Mouse (Mus musculus) adrenal gland, postnatal 4 days (tissue): ENCODE data around the gene Ssh2. TPM values are rescaled to one million over a fixed set of nuclear protein-coding genes. Genes with fewer than 3 reads are reported as not detected.

Source experiments
- DNase-seq, 2 experiments: peaks; one replicate each; pipeline ENCODE4 v3.0.0; 2021 to 2022; ENCODE audit warnings: low spot score in 2 of 2, mixed read lengths in 2 of 2
- long read RNA-seq, 2 experiments: library from polyadenylated mRNA; stranded (forward); transcript quantifications; one replicate each; pipeline ENCODE4 v2.0.0; 2021
- total RNA-seq, 2 experiments: library from RNA; stranded (reverse); gene quantifications; 2 replicates each; pipeline ENCODE4 v1.2.3; 2021

The Ssh2 gene
- 10 to 100 TPM; 21.8 to 22.1 TPM for total RNA-seq
- long read RNA-seq, experiment 1, partial matches to known transcripts = 1 of 6 reads
- long read RNA-seq, experiment 1, other reads (novel, unspliced or antisense) = 5 of 6 reads
- long read RNA-seq, experiment 2, partial matches to known transcripts = 1 of 4 reads
- long read RNA-seq, experiment 2, other reads (novel, unspliced or antisense) = 3 of 4 reads

DNA sequence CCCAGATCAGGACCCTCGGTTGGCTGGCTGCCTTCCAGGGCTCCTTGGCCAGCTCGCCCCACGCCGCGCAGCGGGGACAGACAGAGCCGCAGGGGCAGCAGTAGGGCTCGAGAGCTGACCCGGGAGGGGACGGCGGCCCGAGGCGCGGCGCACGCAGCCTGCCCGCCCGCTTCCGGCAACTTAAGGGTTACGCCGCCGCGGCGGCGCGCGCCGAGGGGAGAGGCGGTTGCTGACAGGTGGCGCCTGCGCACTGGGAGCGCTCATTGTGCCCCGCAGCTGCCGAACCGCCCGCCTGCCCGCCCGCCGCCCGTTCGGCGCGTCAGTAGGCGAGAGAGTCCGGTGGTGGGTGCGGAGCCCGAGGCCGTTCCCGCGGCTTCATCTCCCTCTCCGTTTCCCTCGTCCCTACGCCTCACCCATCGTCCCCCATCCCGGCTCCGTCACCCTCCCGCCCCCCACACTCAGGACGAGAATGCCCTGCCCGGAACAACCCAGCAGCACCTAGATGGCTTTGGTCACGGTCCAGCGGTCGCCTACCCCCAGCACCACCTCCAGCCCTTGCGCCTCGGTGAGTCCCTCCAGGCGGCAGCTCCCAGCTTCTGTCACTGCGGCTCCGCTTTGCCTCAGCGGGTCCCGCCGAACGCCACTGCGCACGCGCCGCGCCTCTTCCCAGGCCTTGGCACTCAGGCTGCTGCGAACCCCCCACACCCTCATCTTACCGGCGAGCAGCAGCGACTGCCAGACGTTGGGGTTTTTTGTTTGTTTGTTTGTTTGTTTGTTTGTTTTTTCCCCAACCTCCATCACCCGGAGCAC, at the start of gene Ssh2:
Ssh2 (plus strand) TSS at position 337 of the 810 bp plus-strand sequence.
- peak; percentile 43 to 65 for DNase-seq

DNA sequence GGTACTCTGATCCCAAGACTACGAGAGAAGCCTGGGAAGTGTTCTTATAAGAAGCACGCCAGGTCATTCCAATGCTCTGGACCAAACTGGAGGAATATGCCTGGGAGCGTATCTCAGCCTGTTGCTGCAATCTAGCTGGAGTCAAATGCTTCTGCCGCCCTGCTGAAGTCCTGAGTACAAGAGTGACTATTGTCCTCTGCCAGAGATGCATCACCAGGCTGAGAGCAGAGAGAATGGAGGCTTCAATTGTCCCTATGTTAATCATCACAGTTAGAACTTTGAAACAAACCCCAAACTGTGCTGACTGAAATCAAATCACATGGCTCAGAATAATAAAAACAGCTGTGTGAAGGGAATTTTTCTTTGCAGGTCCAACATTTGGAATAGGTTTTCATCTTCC, 42.4 kb upstream of the Ssh2 start:
- DNase-seq = no peak

DNA sequence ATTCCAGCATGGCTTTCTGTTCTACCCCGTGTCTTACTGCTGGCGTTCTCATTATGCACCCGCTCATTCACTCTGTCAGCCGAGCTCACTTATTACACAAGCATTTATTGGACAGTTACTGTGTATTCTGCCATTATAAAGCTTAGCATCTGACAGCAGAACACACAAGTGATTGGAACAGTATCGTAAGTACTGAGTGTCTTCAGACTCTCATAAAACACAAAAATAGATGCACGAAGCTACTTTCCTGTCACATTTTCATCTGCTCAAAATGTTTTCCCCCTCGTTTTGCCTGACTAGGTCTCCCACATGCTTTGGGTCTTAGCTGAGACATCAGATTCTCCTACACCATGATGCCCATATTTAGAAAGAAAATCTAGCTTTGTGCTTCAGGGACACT, 41.6 kb upstream of the Ssh2 start:
- DNase-seq = no peak

DNA sequence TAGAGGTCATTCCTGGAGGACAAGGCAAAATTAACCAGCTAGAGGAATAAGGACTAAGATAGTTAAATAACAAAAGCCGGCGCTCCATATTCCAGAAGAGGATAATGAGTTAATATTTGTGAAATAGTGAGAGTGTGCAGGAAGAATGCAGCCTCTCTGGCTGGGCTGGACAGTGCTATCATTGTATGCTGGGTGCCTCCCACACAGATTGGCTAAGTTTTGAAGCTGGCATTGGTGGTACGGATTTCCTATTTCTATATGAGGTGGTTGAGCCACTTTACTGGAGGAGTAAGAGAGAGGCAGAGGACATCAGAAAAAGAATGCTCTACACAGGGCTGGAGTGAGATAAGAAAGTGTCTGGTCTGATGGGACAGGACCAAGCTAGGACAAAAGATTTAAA, 36.3 kb upstream of the Ssh2 start:
- DNase-seq = no peak

DNA sequence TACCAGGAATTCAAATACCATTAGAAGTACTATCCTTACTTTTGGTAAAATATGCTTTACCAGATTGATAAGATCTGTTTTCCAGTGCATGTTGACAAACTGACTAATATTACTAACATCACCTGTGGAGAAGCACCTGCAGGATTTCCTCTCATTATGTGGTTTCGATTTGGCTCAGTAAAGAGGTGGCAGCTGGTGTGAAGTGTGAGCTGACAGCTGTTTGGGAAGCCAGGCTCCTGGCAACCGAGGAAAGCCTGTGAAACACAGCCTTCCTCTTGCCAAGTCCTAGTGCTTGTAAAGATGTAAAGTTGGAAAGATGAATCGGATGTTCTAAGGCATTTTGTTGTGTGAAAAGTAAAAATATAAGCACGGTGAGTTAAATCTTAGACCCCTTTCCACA, 35.2 kb upstream of the Ssh2 start:
- no peak for DNase-seq

DNA sequence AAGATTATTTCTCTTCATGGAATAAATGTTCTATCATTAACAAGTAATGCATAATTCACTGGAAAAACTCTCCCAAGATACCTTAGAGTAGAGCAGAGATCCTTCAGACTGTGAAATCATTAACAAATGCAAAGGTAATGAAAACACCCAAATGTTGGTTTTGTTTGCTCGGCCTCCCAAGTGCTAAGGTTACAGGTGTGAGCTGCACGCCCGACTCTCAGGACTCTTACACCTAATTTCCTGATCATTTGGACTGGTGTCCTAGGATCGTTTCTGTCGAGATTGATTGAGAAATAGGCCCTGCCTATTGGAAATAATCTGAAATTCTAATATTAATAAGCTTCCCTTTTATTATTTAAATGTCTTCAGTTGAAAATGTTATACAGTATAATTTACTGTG, 34.6 kb upstream of the Ssh2 start:
- no peak for DNase-seq

DNA sequence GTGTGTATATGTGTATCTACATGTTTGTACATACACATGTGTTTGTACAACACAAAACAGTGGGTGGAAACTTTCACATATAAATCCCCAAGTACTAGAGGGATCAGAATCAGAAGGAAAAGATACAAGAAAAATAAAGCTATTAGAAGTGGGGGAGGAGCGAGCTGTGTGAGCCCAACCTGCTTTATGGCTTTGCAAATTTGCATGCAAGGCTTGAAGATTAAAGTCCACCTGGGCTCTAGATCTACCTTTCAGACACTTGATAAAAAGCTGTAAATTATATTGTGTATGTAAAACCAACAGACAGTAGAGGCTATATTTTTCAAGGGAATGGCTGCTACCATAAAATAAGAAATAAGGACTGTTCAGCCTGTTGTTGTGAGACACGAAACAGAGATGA, 34.0 kb upstream of the Ssh2 start:
- no peak for DNase-seq

DNA sequence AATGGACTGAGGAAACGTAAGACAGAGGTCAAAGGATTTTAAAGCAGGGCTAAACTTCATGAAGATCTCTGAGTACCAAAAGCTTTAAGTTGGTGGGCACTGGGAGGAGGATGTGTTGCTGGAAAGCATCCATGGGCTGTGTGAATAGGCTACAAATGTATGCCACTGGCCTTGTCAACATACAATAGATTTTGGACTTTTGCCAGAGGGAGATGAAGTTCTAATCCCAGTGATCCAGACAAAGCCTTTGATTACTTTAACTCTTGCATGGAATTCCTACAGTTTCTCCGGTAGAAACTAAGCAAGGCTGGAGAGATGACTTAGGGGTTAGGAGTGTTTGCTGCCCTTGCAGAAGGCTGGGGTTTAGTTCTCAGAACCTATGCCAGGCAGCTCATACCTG, 33.5 kb upstream of the Ssh2 start:
- DNase-seq = no peak

DNA sequence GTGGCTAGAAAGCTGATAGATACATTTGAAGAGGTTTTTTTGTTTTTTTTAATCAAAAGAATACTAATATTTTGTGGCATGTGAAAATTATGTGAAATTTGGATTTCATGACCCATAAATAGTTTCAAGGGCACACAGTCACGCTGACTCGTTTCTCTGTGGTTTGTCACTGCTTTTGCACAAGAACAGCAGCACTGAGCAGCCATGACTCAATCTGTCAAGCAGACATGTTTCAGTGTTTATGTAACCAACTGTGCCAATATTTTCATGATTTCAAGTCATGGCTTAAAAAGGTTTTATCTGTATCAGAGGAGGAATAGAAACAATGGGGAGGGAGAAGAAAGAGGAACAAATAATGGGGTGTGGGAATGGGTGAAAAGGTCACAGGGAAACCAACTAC, 31.2 kb upstream of the Ssh2 start:
- no peak for DNase-seq

DNA sequence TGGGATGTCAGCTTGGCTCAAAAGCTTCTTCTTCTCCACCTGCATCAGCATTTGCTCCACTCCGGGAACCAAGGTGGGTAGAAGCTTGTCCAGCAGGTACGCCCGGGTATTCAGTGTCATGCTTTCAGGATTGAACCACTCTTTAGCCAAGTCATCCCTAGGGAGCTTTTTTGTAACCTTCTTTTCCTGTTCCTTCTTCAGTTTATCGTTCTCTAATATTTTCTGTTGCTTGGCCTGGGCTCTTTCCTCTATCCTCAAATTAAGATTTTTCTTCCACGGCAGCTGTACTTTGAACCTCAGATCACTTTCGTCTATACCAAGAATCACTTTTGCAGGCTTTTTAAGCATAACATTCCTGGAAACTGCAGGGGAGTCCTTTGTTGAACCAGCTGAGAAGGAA, 27.2 kb upstream of the Ssh2 start, which contains the start of gene Efcab5:
Efcab5 (minus strand) TSS at position 101 of the 400 bp plus-strand sequence.
- DNase-seq = no peak

DNA sequence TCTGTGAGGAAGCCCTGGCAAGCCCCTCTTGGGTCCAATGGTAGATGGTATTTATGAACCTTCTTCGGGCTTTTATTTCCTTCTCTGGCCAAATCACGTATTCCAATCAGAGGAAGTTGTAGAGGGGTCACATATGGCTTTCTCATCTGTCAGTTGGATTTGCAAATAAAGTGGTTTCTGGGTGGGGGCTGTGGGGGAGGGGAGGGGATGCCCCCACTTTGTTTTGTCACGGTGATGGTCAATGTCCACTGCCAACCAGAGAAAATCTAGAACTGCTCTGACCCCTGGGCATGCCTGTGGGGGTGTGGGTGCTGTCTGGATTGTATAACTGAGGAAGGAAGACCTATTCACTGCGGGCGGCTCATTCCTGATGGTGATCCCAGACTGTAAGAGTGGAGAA, 22.7 kb upstream of the Ssh2 start:
- DNase-seq = no peak

DNA sequence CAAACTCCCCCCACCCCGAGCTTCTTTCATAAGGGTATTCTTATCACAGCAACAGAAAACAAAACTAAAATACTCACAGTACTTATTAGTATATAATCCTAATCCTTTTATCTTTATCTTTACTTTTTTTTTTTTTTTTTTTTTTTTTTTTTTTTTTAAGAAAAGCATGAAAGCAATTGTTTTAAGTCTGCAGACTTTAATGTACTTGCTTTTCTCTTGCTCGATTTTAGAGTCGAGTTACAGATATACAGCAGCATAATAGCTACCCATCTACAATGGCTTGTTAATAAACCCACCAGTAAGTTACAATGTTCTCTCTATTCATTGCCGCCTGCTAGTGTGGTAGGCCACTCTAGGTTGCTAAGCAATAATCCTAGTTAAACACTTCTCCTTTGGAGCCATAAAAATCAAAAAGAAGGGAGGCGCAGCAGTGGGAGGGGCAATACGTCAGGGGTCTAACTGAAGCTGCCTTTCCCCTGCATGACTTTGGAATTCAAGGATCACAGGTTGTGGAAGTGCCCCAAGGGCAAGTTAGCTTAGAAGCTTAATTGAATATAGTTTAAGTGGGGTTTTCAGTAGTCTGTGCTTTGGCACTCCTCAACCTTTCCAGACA, 22.0 kb upstream of the Ssh2 start:
- DNase-seq = no peak

DNA sequence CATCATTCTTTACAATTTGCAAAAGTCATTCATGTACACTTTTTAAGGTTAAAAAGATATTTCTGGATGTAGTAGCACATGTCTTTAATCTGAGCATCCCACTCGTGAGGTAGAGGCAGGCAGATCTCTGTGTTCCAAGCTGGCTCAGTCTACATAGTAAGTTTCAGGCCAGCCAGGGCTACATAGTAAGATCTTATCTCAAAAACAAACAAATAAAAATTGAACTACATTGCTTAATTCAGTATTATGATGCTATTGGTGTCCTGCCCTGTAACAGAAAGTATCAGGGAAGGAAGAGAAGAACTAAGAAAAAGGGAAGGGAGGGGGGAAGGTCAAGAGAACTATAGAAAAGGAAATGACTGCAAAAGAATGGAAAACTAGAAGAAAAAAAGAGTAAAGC, 21.3 kb upstream of the Ssh2 start:
- no peak for DNase-seq

DNA sequence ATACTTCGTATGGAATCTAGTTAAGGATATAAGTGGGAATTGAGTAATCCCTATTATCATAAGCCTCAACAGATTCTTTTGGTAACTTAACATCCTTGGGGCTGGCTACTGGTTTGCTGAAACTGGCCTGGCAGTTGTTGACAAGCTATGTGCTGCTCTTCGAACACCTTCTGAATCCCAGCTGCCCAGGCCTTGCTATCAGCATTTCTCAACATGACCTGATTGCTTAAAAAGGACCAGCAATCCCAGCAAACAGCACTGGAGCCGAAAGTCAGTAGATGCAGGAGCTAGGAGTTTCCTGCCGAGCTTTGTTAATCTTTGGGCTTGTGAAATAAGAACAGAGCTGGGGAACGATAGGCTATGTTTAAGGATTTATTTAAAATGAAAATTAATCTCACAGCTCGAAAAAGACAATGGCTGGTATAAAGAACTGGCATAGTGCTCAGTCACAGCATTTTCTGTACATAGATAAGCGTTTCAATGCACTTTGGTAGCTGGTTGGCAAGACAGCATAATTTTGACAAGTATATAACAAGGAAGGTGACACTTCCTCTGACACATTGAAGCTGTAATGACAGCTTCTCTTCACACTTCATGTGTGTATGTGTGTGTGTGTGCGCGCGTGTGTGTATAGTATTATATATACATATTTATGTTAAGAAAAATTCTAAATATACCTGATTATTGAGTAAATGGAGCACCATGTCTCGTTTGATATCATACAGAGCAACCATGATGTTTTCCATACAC, 20.6 kb upstream of the Ssh2 start:
- no peak for DNase-seq

DNA sequence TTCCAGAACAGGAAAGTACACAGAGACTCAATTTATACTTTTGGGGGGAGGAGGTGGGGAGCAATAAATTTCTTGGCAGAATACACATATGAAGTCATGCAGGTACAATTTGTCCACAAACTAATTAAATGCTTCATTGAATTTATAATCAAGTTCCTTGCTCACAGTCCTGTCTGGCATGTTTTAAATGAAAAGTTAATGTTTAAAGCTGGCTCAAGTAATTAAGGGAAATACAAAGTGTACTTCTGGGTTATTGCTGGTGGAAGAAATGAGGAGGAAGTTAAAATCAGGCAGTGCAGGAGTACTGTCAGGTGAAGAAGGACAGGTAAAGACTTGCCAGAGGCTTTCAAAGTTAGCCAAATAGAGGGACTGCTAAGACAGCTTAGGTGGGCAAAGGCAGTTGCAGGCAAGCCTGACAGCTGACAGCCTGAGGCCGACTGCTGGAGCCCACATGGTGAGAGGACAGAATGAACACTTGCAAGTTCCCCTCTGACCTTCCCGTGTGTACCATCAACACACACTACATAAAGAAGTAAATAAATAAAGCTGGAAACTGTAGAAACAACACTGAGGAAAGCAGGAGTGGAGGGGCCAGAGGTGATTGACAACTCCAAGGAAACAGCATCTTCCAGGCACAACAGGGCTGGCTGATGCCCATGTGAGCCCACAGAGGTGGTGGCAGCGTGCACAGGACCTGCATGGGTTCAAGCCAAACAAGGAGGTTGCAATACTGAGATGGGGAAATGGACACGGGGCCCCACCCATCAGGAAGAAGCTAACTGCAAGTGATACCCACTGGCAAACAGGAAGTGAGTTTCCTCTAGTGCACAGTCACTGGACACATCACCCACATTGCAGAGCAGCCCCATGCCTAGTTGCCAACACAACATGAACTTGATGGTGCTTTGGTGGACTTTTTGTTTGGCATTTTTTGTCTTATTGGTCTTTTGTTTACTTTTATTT, 19.6 kb upstream of the Ssh2 start:
- no peak for DNase-seq

DNA sequence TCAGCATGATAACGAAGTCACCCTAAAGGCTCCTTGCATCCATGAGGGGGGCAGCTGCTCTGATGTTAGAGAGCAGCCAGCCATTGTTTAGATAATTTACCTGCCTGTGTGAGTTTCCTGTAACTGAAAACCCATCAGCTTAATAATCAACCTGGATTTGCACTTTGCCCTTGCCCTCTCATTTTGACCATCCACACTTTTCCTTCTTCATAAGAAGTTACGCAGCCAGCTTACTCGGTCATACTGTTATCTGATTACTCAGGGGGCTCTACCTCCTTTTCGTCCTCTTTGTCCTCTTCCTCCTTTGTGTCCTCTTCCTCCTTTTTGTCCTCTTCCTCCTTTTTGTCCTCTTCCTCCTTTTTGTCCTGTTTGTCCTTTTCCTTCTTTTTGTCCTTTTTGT, 16.5 kb upstream of the Ssh2 start:
- DNase-seq = no peak

DNA sequence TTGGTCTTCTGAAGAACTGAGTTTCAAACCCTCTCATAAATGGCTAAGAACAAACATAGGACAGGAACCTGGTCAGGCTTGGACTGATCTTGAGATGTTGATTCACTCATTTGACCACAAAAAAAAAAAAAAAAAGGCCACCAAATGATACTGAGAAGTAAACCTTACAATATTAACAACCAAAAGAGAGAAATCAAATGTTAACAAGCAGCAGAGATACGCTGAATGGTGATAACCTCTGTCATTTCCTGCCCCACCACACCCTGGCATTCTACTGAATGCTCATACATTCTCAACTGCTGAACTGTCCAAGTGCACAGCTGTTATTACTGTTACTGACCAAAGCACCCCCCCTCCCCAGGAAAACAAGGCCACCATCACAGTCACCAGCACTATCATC, 15.4 kb upstream of the Ssh2 start:
- no peak for DNase-seq

DNA sequence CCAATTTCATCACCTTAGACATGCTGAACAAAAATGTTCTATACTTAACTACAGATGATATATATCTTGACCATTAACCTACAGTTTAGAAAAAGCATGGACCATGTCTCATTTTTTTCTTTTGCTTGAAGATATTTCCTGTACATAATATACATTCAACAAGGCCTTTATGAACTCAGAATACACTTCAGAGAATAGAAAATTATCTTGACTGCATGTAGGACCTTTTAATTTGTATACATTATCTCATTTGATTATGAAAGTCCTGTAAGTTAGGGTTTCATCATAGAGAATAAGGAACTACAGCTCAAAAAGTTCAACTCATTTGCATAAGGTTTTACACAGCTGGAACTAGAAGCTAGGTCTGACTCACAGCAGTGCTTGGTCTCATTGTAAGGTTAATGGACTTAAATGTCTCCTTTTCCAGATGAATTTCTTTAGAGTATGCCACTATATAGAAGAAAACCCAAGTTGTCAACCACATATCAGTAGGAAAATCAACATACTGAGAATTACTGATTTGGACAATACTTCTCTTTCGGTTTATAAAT, 1.9 kb upstream of the Ssh2 start:
- DNase-seq = no peak

DNA sequence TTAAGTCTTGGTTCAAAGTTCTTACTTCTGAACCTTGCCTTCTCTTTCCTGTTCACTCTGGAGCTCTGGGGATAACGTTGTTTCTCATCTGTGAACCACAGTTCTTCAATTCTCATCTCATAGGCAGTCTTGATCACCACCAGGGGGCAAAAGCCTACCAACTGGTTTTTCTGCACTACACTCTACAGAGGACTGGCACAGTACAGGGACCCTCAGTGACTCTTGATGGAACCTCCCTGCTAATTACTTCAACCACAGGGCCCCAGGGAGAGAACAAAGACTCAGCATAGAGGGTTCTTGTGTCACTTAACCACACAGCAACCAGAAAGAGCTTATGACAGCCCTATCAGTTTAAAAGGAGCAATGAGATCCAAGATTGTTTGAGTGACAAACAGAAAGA, 1.3 kb upstream of the Ssh2 start:
- DNase-seq = peak in 1 of 2 experiments; percentile 16

DNA sequence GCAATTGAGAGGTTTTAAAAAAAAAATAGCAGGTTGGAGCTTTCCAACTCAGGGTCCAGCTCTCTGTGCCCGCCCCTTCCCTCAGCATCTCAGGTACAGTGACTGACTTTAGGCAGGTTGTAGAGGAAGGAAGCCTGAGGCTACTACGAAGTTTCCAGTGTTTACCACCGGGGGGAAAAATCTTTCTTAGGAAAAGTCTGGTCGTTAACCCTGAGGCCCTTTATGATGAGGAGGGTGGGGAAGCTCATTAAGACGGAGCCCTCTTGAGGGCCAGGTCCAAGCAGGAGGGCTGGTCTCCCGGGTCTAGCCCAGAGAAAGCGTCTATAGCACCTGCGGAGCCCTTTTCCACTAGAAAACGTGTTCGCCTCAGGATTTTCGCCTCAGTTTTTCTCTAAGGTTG, 604 bp upstream of the Ssh2 start:
- DNase-seq = no peak
